Mouse (Mus musculus): ENCODE results near the gene Nkx1-2. TPM values are rescaled to one million over a fixed set of nuclear protein-coding genes. Genes with fewer than 3 reads are reported as not detected.

Gene Nkx1-2
- total RNA-seq, 2 experiments from 2014 or later = not detected

DNA sequence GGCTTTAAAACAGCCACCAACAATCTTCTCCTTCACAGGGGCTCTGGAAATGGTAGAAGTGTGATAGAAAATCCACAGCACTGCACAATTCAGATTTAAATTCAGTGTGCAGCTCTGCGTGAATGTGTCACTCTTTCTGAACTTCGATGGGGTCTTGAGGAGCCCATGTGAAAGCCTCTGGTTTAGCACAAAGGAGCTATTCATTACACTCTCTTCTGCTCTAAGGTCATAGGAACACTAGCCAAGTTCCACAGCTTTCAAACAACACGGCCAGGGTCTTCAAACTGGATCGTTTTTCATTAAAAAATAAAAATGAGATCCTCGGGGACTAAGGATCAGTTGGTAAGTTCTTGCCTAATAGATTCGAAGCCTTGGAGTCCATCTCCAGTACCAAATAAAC, 26.2 kb downstream of the Nkx1-2 start:
- no peak for ATAC-seq (replicated peaks; ENCODE audit: low FRiP score, poor library complexity, severe bottlenecking)

DNA sequence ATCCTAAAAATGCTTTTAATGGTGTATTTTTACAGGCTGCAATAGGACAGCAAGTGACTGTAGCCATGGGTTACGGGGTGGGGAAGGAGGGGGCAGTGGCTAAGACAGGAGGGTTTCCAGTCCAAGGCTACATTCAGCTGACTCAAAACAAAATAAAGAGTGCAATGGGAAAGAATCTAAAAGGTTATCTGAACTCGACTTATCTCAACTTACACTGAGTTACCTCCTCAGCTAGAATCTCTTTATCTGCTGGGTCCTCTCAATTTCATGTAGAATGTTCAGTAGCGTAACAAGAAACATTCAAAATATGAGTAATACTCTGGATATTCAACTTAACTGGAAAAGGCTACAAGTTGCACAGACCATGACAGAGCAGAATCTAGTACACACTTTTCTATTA, 26.7 kb downstream of the Nkx1-2 start:
- no peak for ATAC-seq (replicated peaks; ENCODE audit: low FRiP score, poor library complexity, severe bottlenecking)

DNA sequence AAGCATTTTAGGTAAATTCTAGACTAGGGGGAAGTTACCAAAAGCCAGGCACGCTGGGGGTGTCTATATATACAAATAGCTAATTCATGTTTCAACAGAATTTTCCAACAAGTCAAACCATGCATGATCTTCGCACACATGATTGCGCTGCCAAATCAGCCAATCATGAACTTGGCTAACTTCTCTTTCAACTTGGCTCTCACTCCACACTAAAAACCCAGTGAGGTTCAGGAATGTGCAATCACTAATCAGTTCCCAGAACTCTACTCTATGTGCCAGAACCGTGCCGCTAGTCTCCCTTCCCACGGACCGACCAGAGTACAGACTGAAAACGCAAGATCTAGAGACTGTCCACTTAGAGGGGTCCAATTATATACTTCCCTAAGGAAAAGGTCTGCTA, 28.0 kb downstream of the Nkx1-2 start:
- no peak for ATAC-seq (replicated peaks; ENCODE audit: low FRiP score, poor library complexity, severe bottlenecking)

DNA sequence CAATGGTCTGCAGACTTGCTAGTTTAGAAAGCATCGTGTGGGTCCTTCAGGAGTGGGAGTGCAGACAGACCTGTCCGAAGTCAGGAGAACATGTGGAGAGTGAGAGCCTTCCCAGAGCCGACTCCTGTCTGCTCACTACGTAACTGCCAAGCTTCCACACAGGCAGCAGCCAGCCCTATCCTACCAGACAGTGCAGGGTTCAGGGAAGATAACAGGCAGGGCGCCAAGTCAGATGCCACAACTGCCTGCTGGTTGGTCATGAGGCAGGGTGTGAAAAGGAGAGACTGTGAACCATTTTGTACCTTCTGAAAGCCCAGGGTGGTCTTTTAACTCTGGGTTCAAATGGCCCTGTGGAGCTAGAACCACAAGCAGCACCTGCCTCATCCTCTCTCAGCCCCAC, 29.4 kb downstream of the Nkx1-2 start:
- peak; percentile 73 for ATAC-seq (replicated peaks; ENCODE audit: low FRiP score, poor library complexity, severe bottlenecking)

DNA sequence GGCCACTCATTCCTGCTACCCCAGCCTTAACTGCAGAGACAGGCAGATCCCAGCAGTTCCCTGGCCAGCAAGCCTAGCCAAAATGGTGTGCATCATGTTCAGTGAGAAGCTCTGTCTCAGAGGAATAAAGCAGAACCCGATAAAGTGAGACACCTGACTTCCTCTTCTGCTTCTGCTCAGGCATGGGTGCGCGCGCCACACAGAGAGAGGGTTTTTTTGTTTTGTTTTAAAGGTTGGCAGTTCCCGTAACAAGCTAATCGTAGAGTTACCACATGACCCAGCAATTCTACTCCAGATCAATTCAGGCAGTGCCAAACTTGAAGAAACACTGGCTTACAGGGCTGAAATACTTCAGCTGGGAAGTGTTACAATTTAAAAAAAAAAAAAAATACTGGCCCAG, 30.6 kb downstream of the Nkx1-2 start:
- no peak for ATAC-seq (replicated peaks; ENCODE audit: low FRiP score, poor library complexity, severe bottlenecking)

DNA sequence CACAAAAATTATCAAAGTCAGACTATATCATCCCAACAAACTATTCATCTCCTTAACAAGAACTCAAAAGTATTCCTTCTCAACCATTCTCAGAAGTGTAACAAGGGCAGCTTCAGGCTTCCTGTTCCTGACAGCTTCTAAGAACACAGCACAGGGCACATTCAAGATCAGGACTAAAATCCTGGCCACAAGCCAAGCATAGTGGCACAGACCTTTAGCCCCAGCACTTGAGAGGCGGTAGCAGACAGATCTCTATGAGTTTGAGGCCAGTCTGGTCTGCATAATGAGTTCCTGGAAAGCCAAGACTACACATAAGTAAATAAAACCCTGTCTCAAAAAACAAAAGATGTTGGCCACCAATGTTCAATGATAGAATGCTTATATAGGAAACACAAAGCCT, 33.6 kb downstream of the Nkx1-2 start:
- no peak for ATAC-seq (replicated peaks; ENCODE audit: low FRiP score, poor library complexity, severe bottlenecking)

DNA sequence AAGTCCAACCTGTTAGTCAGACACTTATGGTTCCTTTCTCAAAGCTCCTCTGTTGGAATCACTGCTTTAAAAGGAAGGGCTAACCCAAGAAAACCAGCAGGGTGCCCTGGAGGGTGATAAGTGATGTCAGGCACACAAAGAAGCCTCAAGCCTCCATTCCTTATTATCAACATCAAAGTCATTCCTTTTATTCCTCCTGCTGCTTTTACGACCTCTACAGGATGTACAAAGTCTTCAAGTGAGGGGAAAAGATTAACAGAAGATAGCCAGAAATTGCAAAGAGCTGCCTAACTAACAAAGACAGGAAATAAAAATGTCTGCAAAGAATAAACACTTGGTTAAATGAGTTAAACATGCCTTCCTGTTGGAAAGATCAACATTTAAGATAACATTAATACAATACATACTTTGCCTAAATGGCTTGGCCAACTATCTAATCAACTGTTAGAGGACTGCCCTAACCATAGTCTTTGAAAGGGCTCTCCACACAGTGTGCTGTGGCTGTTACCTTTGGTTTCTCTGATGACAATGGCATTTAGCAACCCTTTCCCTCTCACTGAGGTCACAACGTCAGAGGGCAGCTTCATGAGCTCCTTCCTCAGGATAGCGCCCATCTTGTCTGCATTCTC, 40.2 kb downstream of the Nkx1-2 start:
- no peak for ATAC-seq (replicated peaks; ENCODE audit: low FRiP score, poor library complexity, severe bottlenecking)

DNA sequence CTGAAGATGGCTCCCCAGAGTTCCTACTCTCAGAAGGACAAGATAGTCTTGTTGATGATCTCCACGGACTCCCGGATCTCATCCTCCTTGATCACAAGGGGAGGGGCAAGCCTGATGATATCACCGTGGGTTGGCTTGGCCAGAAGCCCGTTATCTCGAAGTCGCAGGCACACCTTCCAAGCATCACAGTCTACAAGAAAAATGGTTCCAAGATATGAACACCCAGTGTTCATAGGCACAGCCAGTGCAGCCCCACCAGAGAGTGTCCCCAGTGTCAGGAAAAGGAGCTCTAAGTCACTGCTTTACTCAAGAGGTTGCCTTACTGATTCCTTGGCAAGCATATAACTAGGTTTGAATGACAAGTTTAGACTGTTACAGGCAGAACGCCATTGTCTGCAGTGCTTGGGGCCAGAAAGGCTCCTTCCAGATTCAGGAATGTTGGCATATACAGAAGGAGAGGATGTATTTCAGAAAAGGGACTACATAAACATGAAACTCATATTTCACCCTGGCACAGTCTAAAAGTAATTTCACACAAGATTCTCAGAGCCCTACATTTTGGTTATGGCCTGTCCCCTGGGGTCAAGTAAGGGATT, 41.2 kb downstream of the Nkx1-2 start:
- ATAC-seq (replicated peaks; ENCODE audit: low FRiP score, poor library complexity, severe bottlenecking) = peak; percentile 37

DNA sequence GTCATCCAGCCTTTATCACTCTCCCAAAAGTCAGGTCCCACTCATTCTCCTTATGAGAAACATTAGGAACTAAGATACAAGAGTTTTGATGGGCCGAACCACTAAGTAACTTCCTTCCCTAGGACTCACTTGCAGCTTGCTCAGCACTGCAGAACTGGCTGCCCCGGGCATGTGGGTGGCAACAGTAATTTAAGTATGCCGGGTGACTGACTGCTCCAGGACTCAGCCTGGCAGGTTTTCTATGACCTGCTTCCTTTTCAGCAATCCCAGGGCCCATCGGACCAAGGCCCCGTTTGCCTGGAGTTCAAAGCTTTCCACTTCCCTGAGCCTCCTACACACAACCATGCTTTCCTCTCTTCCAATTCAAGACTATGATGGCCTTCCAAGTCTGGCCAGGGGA, 42.9 kb downstream of the Nkx1-2 start:
- ATAC-seq (replicated peaks; ENCODE audit: low FRiP score, poor library complexity, severe bottlenecking) = no peak

DNA sequence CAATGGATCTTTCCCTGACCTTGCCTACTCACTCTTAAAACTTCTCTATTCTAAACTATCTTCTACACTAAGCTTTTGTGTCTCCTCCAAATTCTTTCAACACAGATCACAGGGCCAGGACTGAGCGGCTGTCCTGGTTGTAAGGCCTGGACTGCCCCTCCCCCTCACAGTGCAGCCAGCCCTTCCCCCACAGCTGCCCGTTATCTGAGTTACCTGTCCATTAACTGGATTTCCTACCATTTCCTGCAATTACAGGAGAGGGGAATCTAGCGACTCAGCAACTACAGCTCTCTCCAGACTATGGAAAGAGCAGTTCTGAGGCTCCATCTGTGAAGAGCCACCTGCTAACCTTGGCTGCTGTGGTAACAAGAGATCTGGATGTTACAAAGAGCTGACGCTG, 43.5 kb downstream of the Nkx1-2 start:
- ATAC-seq (replicated peaks; ENCODE audit: low FRiP score, poor library complexity, severe bottlenecking) = no peak

DNA sequence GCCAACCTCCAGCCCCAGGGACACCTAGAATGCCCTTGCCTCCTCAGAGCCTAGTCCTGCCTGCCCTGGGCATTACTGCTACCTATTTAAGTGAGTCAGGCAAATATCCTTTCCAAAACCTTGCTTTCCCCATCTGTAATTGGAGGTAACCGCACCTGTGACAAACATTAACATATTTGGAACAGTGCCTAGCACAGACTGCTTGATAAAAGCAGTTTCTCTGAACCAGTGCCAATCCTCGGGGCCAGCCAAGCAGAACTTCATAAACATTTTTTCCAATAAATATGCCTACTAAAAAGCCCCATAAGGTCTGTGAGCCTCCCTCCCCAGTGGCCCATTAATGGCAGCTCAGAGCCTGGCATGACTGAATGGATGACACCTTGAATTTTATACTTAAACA, 45.3 kb downstream of the Nkx1-2 start:
- no peak for ATAC-seq (replicated peaks; ENCODE audit: low FRiP score, poor library complexity, severe bottlenecking)

DNA sequence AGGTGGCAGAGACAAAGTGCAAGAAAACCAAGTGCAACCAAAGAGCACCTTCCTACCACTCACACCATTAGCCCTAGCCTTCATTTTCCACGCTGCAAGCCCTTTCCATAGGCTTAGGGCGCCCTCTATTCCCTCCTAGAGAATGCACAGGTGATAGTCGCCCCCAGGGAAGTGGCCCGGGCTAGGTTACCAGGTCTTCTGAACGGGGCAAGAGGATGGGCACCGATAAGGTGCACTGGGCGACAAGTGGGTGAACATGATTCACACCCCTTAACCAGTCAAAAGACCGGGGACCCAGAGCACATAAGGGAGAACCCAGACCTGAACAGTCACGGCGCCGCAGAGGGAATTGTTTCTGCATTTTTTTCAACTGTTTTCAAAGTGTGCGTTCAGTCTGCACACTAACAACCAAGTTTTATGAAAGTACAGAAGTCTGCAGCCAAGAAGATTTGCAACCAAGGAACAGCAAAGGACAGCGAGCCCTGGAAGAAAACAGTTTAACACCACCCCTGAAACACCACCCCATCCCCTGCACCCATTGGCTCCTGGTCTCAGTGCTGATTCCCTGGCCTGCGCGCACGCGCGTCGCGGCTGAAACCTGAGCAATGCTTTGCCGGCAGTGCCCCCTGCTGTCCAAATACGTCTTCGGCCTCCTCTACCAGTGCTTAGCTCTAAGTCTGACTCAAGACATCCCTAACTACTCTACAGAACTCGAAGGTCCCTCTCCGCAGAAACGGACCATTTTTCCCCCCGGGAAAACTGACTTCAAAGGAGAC, 47.9 kb downstream of the Nkx1-2 start:
- ATAC-seq (replicated peaks; ENCODE audit: low FRiP score, poor library complexity, severe bottlenecking) = peak; percentile 96

DNA sequence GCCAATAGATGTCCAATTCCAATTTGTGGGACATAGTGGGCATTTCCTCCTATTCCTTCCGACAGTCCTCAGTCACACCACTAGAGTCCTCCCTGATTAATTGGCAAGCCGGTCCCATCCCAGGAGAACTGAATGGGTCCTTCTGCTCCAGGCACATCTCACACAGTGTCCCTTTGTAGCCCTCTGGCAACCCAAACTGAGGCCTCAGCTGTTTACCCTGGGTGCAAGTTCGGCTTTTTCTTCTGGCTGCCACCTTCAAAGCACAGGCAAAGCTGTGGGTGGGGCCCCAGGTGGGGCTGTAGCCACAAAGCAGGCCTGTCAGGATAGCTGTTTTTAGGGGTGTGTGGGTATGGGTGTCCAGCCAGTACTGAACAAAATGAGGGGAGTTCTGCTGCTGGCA, 52.3 kb downstream of the Nkx1-2 start:
- ATAC-seq (replicated peaks; ENCODE audit: low FRiP score, poor library complexity, severe bottlenecking) = no peak

Other genes with a start within 250 kb of the Nkx1-2 start
- gene Oat, start 23.2 kb downstream of the Nkx1-2 start, total RNA-seq (2015; ENCODE audit: low replicate concordance) = 29.7 and 39.2 TPM in 2 replicates
- 21.2 and 24.8 TPM in 2 replicates for gene Oat, start 23.2 kb downstream of the Nkx1-2 start, total RNA-seq (2017; ENCODE audit: low replicate concordance)
- not detected in 2 replicates for gene Lhpp, start 11.0 kb upstream of the Nkx1-2 start, total RNA-seq (2015; ENCODE audit: low replicate concordance)
- gene Lhpp, start 11.0 kb upstream of the Nkx1-2 start, total RNA-seq (2017; ENCODE audit: low replicate concordance) = 0.68 and 1.1 TPM in 2 replicates
- 119 and 143 TPM in 2 replicates for gene Fam53b, start 214.2 kb upstream of the Nkx1-2 start, total RNA-seq (2015; ENCODE audit: low replicate concordance)
- 126 and 169 TPM in 2 replicates for gene Fam53b, start 214.2 kb upstream of the Nkx1-2 start, total RNA-seq (2017; ENCODE audit: low replicate concordance)